Mouse (Mus musculus) heart, adult 9 months (tissue): Measurements from ENCODE around the gene Gabrq.

Experiments used
- DNase-seq, 2 experiments: peaks; one replicate each; pipeline ENCODE4 v3.0.0; 2022; ENCODE audit warnings: low spot score in 2 of 2

Gene Gabrq

DNA sequence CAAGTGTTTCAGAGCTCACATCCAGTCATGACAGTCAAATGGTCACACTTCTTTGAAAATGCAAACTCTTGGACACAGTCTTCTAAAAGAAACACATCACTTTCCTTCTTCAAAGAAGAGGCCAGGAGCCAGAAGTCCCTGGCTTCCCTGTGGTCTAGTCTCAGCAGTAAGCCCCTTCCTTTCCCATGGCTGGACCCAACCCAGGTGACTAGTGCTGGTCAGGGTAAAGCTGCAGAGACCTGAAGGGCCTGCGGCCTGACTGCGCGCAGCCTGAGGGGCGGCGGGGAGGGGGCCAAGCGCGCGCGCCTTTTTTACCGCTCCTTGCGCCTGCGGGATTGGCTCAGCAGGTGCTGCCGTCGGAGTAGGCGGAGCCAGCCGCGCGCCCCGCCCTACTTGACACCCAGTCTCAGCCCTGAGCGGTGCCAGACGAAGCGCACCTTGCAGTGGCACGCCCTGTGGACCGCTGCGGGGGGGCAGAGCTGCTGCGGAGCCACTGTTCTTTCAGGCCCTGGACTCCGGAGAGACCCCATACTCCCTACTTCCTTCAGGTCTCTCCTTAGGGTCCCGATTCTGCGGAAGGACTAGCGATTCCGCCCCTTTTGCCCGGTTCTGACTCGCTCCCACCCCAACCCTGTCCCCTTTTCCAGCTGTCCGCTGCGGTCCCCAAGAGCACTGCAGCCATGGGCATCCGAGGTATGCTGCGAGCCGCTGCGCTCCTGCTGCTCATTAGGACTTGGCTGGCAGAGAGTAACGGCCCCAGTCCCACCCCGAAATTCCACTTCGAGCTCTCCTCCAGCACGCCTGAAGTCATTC lies at the start of gene Gabrq:
Gabrq (plus strand) TSS at position 403 of the 813 bp plus-strand sequence.
- no peak for DNase-seq

DNA sequence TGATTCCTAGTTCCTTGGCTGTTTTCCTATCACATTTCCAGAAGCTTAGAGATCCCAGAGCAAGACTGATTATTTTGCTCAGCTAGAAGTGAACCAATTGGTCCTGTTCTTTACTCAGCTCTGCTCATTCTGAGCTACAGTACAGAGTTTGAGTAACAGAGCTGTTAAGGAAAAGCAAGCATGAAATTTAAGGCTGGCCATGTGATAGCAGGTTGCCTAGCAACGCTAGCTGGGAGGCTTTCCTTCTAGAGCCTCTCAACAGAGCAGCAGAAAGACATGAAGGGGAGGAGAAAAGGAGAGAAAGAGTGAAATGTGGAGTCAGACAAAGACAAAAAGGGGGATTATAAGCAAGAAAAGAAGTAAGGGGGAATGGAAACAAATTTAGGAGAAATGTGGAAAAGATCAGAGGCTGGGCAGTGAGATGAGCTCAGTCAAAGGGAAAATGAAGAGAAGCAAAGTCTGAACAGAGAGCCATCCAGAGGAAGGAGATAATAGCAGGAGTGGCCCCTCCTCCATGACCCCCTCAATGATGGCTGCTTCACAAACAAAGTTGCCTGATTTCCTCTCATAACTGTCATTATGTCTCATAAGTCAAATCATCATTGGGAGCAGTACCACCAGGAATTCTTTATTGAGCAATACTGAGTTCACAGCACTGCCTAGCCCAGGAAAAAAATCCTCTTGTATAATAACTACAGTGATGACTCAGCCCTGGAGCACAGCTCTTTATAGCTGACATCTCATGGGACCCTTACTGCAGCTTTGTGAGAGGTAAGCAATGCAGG lies 36.0 kb upstream of the Gabrq start:
- no peak for DNase-seq

DNA sequence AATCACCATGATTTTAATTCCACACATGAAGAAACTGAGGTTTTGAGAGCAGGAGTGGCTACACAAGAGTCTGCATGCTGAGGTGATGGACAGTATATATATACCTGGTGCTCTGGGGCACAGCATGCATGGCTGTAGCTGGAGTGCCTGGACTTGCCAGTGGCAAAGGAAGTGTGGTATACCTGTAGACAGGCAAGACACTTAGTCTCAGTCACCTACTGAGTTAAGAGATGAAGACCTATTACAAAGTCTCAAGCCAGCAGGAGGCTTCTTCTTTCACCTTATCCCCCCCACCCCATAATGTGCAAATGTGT lies 35.5 kb upstream of the Gabrq start:
- DNase-seq = no peak

DNA sequence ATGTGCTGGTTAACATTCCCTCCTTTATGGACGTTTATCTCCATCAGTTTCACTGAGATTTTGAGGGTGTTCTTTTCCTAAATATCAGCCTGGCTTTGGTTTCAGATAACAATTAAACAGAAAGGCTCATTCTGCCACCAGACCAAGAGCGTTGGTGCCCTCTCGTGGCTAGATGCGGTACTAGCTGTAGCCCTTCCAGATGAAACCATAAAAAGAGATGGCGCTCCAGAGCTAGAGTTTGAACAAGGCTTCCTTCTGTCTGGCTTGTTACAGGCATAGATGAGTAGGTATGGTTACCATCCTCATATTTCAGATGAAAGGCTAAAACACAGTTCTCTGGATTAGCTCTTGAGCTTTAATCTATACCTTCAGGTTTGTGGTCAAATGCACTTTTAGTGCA lies 5.4 kb upstream of the Gabrq start:
- peak; percentile 0 to 9 for DNase-seq

DNA sequence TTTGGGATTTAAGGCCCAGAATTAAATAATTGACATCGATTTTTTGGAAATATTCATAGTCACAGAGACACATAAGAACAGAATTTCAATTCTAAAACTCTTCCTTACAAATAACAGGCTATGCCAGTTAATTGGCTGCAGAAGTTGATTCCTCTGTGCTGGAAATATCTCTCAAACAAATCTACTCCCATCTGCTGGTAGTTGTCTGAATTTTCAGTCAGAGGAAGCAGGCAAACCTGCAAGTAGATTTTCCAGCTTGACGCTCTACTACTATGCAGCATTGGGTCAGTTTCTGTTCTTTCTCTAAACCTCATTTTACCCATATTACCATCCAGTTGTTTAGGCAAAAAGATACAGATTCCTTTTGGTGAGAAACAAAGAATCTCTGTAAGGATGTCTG lies 1.7 kb upstream of the Gabrq start:
- DNase-seq = no peak

DNA sequence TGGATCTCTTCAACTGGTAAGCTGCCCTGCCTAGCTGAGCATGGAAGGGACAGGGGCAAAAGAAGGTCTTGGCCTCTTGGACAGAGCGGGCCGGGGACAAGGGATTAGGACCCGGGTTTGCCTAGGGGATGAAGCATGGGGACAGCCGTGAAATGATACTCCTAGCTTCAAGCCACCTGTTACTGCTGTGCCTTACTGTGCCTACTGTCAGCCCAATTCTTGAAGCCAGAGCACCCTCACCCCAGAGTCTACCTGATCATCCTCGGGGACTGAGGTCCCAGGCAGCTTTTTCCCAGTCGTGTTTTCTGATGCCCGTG lies 569 bp downstream of the Gabrq start:
- no peak for DNase-seq
